Mouse (Mus musculus) ES-E14 (cell line): ENCODE measurements around the gene Hsf5.

Experiments used
- CHD2 ChIP-seq: IDR thresholded peaks from 2 replicates; pipeline ENCODE4 v1.6.1; 2014; ENCODE audit warnings: mild to moderate bottlenecking, low read depth, low read length, inconsistent platforms
- MAFK ChIP-seq: IDR thresholded peaks from 2 replicates; pipeline ENCODE4 v1.6.1; 2014; ENCODE audit warnings: mild to moderate bottlenecking, low read depth, low read length, inconsistent platforms; ENCODE audit not compliant: insufficient read depth
- ZC3H11A ChIP-seq: IDR thresholded peaks from 2 replicates; pipeline ENCODE4 v1.6.1; 2012; ENCODE audit warnings: low read depth, mild to moderate bottlenecking, inconsistent platforms, low read length, borderline replicate concordance
- ZNF384 ChIP-seq: IDR thresholded peaks from 2 replicates; pipeline ENCODE4 v1.6.1; 2012; ENCODE audit warnings: low read depth, low read length, inconsistent platforms

GRCm38 (mm10) chr11:87577601-87578248, 39.2 kb upstream of the Hsf5 start:
- TF ChIP-seq MAFK (no peak), ZNF384 (no peak), CHD2 (no peak), ZC3H11A (no peak)
